Mouse (Mus musculus) gastrocnemius, postnatal 25 days (tissue): ENCODE data around the gene Chid1. TPM values are rescaled to one million over a fixed set of nuclear protein-coding genes. Genes with fewer than 3 reads are reported as not detected.

Experiments used
- DNase-seq: peaks from one replicate; pipeline ENCODE4 v3.0.0; 2022
- long read RNA-seq, 2 experiments: library from polyadenylated mRNA; stranded (forward); transcript quantifications; one replicate each; pipeline ENCODE4 v2.0.0; 2021
- total RNA-seq, 2 experiments: library from RNA; stranded (reverse); gene quantifications; 1 replicate in 1 of 2; 2 replicates in 1 of 2; pipeline ENCODE4 v1.2.3; 2021

Gene Chid1
- total RNA-seq, result 10 to 100 TPM; 14.5 to 18.4 TPM
- long read RNA-seq, experiment 1, full-length matches to known transcripts, result 9 of 17 reads
- long read RNA-seq, experiment 1, partial matches to known transcripts, result 1 of 17 reads
- long read RNA-seq, experiment 1, other reads (novel, unspliced or antisense), result 7 of 17 reads
- long read RNA-seq, experiment 2, full-length matches to known transcripts, result 31 of 37 reads
- long read RNA-seq, experiment 2, partial matches to known transcripts, result 2 of 37 reads
- long read RNA-seq, experiment 2, other reads (novel, unspliced or antisense), result 4 of 37 reads

DNA sequence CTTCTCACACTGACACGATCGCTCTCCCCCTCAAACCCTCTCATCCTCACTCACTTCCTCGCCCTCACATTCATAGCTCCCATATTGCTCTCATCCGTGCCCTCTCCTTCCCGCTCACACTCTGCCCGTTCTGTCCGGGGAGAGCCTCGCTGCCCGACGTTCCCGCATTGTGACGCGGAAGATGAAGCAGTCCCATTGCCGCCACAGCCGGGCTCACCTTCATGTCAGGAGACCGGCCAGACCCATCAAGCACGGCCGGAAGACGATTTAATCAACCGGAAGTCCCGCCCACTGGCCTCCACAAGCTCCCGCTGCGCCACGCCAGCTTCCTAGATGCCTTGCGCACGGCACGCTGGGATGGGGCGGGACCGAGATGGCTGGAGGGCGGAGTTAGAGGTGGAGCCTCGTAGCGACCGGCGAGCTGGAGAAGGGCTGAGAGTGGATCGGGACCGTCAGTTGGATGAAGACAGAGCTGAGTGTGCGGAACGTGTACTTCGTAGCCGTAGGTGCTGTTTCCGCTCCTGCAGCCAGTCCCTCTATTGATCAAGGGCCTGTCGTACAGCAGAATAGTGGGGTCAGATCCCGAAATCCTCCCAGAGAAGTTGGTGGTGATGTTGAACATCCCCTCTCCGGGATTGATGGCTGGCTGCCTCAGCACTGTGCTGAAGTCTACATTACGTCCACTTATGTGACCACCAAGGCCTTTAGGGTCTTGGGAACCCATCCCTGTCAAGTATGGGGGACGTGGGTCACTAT, at the start of gene Chid1:
Gene Chid1 (minus strand): TSS at position 302 of the 756 bp plus-strand sequence.
- peak; percentile 97 for DNase-seq

DNA sequence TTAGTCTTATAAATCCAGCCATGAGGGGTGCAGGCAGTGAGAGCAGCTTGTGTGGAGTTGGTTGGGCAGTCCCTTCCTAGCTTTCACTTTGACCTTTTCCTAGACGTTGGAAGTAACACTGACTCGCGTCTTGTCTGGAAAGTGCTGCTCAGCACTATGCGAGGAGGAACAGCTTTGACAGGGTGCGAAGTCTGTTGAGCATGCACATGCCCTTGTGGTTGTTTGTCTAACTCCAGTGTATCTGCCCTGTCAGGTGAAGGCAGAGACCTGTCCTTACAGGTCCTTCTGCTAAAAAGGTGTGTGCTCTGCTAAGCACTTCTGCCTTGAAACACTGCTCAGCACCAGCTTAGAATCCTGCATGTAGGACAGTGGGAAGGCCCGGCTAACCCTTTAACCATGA, 49.2 kb upstream of the Chid1 start:
- no peak for DNase-seq

DNA sequence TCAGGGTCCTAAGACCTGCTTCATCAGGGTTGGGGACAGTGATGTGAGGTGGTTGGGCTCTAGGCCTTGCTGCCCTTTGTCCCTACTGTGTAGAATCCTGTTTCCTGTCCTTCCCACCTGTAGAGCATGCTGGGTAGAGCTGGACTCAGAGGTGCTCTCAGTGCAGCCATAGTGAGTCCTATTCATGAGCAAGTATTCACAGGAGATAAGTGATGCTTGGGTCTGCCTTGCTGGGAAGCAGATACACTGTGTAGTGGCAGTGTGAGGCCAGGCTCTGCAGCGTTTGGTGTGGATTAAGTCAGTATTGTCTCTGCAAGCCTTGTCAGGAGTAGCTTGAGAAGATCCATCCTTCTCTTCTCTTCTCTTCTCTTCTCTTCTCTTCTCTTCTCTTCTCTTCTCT, 46.2 kb upstream of the Chid1 start:
- DNase-seq, result no peak

DNA sequence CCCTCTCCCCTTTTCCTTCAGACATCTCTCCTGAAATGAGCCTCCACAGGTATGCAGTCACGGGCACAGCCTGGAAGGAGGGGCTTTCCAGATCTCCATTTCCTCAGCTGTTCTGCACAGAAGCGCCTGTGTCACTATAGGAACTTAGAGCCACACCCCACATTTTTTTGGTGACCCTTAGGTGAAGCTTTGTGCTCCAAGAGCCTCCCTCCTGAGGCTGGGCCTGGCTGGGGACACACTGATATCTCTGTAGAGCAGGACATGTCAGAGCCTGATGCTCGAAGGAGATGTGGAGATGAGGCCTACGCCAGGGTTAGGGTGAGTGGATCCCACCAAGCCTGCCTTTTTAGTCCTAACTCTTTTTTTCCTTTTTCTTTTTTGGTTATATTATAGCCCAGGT, 45.6 kb upstream of the Chid1 start:
- no peak for DNase-seq

DNA sequence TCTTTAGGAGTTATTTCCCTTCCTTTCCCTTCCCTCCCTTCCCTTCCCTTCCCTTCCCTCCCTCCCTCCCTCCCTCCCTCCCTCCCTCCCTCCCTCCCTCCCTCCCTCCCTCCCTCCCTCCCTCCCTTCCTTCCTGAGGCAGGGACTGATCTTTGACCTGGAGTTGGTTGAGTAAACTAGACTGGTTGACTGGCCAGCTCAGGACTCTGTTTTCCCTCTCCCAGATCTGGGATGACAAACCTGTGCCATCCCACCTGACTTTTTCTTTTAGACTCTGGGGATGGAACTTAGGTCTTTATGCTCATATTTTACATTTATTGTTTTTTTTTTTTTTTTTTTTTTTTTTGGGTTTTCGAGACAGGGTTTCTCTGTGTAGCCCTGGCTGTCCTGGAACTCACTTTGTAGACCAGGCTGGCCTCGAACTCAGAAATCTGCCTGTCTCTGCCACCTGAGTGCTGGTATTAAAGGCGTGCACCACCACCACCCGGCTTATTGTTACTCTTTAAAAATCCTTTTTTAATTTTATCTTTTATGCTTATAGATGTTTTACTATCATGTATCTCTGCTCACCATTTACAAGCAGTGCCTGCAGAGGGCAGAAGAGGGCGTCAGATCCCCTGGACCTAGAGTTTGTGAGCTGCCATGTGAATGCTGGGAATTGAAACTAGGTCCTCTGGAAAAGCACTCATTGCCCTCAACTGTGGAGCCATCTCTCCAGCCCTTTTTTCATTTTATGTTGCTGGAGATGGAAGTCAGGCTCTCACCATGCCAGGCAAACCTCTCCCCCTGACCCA, 44.6 kb upstream of the Chid1 start:
- no peak for DNase-seq

DNA sequence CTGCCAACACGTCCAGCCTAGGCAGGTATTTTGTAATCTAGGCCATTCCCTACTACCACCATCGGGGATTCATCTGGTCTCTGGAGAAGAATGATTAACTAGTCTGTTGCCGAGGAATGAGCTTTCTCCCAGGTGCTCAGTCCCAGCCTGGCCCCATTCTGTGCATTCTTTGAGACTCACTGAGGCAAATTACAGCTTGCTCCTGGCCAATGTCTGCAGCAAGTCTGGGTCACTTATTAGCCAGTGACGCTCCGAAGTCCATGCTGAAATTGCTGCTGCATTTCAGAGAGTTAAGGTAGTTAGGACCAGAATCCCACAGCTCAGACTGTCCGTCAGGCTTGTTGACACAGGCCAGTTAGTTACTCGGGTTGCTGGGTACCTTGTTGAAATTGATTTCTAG, 41.7 kb upstream of the Chid1 start:
- no peak for DNase-seq

DNA sequence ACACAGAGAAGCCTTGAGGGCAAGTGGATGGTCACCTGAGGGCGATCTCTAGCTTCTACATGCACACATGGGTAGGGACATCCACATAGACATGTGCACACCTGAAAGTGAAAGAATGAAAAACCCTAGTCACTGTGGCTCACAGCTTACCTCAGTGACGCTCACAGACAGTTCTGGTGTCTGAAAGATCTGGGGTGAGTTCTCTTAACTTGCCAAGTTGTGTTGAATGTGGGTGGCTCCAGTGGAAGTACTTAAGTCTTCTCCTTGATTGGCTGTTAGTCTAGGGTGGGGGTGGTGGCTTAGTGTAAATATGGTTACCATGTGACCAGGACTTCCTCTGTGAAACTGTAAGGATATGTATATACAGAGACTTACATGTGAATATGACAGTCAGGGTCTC, 39.3 kb upstream of the Chid1 start:
- DNase-seq, result no peak

DNA sequence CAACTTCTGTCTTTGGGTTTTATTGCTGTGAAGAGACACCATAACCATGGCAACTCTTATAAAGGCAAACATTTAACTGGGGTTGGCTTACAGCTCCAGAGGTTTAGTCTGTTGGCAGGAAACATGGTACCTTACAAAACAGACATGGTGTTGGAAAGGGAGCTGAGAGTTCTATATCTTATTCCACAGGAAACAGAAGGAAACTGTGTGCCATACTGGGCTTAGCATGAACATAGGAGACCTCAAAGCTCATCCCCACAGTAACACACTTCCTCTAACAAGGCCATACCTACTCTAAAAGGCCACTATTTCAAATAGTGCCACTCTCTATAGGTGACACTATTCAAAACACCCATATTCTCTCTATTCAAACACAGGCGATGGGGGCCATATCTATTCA, 38.9 kb upstream of the Chid1 start:
- no peak for DNase-seq

DNA sequence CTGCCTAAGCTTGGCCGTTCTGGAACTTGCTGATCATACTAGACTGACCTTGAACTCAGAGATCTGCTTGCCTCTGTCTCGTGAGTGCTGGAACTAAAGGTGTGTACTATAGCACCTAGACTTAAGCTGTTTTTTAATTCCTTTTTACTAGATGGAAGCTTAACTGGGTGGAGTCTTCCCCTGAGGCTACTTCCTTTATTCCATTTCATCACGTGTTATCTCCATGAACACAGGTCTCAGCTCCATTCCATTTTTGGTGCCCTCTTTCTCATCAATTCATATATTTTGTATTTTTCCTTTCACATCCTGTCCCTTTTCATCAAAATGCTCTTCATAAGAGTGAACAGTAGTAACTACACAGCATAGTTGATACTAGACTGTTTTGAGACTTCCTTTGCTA, 38.1 kb upstream of the Chid1 start:
- no peak for DNase-seq

DNA sequence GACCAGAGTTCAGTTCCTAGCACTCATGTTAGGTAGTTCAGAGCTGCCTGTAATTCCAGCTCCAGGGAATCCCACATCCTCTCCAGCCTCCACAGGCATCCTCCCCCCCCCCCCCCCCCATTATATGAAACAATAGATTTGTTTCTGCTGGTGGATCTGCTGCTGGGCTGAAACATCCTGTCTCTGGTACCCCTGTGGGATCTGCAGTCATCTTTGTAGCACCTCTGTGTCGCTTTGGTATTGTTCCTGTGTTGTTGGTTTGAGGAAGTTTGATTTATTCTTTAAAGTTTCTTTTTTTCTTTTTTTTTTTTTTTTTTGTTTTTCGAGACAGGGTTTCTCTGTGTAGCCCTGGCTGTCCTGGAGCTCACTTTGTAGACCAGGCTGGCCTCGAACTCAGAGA, 35.8 kb upstream of the Chid1 start:
- no peak for DNase-seq

DNA sequence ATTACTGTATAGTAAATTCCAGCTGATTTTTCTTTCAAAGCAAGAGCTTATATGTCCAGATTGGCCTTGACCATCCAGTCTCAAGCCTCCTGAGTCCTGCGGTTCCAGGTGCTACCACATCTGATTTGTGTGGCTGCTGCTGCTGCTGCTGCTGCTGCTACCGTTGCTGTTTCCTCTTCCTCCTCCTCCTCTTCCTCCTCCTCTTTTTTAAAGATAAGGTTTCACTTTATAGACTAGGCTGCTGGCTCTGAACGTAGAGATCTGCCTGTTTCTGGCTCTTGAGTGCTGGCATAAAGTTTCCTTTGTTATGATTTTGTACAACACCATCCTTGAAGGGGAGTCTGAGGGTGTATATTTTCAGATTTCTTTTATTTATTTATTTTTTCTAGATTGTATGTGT, 34.4 kb upstream of the Chid1 start:
- DNase-seq, result no peak

DNA sequence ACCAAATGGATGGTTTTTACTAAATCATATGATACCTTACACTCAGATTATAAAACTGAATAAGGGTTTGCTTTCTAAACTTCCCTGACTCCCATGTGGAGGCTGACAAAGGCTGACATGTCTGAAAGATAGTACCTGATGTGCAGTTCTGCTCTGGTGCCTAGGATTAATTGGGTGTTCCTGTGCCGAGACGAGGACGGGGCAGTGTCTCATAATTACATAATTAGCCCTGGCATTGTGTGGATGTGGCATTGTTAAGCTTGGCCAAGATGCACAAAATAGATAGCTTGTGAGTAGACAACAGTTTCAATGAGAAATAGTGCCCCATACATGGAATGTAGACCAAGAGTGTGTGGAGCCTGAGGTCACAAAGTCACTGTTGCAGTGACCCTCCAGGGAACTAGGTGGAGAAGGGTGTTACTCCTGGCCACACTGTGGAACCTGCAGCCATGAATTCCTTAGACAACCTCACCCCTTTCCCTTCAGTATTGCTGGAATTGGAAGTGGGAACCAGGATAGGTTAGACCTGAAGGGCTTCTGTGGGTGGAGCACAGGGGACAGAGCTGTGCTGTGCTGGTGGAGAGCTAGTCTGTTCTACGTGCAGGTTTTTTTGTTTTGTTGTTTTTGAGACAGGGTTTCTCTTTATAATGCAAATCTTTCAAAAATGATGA, 31.1 kb upstream of the Chid1 start:
- DNase-seq, result no peak

DNA sequence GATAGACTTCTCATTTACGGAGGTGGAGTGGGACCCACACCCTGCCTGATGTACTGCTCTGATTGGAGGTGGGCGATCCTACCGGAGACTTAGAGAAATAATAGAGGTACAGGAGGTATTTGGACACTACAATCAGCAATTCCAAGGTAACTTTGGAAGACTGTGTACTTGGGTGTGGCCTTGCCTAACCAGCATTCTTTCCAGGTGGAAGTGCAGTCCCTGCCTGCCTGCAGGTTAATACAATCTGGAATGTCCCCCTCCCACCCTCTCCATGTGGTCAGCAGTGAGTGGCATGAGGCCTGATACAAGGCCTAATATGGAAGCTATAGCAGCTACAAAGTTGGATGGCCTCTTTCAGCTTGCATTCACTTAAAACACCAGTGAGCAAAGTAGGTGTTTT, 30.3 kb upstream of the Chid1 start:
- no peak for DNase-seq

DNA sequence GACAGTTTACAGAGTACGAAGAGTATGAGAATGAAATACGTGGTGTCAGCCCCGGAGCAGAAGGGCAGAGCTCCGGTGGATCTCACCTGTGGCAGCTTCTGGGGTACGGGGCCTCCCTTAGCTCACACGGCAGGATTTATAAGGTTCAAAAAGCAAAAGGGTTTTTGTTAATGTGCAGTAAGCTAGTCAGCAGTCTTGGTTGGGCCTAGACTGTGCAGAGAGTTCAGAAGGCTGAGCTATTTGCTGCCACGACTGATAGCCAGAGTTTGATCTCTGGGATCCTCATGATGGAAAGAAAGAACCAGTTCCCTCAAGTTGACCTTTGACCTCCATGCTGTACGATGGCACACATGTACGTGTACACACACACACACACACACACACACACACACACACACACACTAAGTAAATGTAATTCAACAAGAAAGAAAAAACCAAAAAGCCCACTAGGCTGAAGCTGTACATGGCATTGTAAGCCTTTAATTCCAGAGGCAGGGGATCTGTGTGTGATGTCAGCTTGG, 29.7 kb upstream of the Chid1 start:
- no peak for DNase-seq

DNA sequence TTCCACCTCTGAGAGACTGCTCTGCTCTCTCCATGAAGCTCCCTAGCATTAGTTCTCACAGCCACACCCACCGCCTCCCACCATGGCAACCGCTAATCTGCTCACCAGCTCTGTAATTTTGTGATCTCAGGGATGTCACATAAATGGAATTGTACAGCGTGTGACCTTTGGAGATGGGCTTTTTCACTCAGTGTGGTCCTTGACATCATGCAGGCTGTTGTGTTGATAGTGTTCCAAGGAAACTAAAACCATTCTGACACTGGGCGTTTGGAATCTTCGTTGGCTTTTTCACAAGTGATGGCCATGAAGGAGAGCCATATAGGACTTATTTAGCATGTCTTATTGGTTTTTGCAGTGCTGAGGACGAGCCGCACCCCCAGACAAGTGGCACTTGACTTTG, 26.9 kb upstream of the Chid1 start:
- no peak for DNase-seq

DNA sequence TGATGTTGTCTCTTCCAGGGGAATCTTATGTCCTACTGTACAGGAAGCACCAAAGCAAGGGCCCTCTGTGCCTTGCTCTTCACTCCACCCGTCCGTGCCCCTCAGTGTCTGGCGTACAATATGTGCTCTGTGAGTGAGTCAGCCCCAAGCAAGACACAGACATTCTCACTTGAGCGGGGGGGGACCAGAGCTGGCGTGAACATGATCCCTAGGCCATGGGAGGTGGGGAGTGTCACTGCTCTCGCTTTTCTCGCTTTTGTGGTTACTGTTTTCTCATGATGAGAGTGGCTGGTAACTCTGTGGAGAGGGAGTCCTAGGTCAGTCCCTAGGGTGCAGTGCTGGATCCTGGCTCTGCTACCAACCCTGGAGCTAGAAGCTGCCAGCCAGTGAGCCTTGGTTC, 24.9 kb upstream of the Chid1 start:
- no peak for DNase-seq

DNA sequence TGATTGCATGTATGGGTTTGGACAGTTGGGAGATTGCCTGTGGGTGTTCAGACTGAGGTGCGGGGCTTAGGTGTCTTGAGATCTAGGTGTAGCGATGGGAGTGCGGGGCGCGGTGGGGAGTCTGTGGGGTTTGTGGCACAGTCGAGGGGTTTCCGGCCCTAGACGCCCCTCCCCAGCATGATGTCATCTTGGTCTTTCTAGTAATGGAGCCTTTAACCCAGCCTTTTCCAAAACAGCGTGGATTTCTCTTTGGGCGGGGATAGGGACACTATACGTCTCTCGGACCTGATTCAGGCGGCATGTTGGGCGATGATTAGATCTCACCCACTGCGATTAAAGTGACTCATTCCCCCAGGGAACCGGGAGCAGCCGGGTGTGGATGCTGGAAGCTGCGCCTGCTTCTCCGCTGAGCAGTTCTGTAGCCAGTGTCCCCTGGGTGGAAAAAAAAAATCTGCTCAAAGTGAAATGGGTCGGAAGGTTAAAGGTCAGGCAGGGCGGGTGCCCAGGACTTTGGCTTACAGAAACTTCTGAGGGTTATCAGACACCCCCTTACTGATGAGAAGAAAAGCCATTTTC, 23.3 kb upstream of the Chid1 start:
- peak; percentile 53 for DNase-seq

DNA sequence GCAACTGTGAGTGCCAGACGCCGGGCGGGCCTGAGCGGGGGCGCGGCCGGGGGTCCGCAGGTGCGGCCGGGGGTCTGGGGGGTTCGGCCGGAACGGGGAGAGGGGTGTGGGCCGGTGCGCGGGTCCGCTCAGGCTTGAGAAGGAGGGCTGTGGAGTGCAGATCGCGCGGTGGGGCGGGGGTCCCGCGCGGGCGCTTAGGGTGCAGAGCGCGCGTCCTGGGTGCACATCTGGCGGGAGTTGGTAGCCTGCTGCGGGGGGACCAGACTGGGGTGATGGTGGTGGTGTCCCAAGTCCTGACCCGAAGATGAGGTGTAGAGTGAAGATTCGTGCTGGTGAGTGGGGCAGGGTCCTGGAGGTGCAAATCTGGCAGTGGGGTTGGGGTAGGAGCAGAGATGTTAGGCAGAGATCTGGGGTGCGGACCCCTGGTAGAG, 22.8 kb upstream of the Chid1 start:
- DNase-seq, result no peak

DNA sequence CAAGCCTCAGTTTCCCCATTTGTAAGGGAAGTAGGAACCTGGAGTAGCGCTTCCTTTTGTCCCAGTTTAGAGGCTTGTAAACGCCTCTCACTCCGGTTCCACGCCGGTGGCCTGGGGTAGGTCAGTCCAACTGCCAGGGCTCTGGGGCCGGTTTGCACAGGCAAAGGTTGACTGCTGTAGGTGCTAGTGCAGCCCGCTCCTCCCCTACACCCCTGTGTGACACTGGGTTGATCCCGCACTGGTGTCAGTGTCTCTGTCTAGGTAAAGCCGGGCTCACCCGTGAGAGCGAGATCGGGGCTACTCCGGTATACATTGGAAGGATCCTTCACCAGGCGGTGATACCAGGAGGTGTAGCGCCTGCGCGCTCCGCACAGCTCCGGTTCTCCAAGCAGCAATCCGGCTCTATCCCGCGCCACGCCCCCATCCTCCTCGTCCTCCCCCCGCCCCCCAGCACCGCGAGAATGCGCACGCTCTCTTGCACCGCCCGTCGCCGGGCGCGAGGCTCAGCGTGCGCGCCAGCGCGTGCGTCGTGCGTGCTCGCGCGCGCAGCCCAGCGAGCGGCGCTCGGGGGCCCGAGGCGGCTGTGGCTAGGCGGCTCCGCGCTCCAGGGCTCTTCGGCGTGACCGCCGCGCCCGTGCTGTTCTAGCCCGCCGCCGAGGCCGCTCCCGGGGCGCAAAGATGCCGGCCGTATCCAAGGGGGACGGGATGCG, 22.2 kb upstream of the Chid1 start, which contains the start of gene Ap2a2:
Gene Ap2a2 (plus strand): TSS at position 492 of the 710 bp plus-strand sequence.
- peak; percentile 90 for DNase-seq

DNA sequence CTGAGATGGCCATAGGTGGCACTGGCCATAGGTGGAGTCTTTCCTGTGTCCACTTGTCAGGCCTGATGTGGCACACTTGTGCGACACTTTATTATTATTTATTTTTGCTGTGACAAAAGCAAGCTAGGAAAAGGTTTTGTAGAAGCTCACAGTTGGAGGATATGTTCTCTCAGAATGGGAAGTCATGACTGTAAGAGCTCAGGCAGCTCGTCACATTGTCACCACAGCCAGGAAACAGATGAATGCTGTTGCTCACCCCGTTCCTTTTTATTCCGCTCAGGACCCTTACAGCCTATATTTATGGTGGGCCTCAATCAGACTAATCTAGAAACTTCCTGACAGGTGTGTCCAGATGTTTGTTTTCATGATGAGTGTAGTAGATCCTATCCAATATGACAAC, 20.8 kb upstream of the Chid1 start:
- no peak for DNase-seq

DNA sequence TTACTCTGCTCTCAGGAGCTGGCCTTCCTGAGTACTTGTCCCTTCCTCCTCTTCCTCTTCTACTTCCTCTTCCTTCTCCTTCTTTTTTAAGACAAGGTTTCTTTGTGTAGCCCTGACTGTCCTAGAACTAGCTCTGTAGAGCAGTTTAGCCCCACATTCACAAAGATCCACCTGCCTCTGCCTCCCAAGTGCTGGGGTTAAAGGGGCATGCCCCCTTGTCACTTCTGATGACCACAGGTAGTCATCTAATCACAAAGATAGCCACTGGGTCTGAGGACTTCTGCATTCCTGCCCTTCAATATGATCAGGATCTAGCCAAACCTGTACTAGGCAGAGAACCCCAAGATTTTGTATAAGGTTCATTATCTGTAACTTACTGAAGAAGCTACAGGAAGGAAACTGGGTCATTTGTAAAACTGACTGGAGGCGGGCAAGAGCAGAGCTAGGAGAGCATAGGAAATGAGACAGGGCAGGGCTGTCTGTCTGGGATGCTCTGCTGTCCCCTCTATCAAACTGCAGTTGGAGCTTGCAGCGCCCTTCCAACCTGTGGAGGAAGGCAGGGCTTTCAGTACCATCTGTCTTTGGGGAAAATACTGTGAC, 20.2 kb upstream of the Chid1 start:
- no peak for DNase-seq
